Mouse (Mus musculus) limb, embryonic 10.5 days (tissue): ENCODE results near the gene Cpm. TPM values are rescaled to one million over a fixed set of nuclear protein-coding genes. Genes with fewer than 3 reads are reported as not detected.
A peak's percentile ranks its signal among the peaks of the same experiment; 100 is the strongest.
"Not testable (repeated sequence)": the region's sequence is repeated elsewhere in the genome, so short reads cannot be mapped to it uniquely, and the experiment has no call there.

Experiments
- DNase-seq: peaks from one replicate; pipeline ENCODE4 v3.0.0-alpha.2; 2017; ENCODE audit warnings: low spot score
- H3K27ac ChIP-seq: fragments of 300-500 bp; sonication (generic); 2 replicates; pipeline ENCODE4 v1.5.1; 2016; ENCODE audit warnings: mild to moderate bottlenecking
- H3K27me3 ChIP-seq: fragments of 300-500 bp; sonication (generic); 2 replicates; pipeline ENCODE4 v1.6.1; 2016; ENCODE audit warnings: low read depth, mild to moderate bottlenecking; ENCODE audit not compliant: poor library complexity, severe bottlenecking
- H3K36me3 ChIP-seq: fragments of 300-500 bp; sonication (generic); 2 replicates; pipeline ENCODE4 v1.6.1; 2016; ENCODE audit warnings: mild to moderate bottlenecking, moderate library complexity
- H3K4me1 ChIP-seq: fragments of 300-500 bp; sonication (generic); 2 replicates; pipeline ENCODE4 v1.6.1; 2016
- H3K4me3 ChIP-seq: fragments of 300-500 bp; sonication (generic); 2 replicates; pipeline ENCODE4 v1.5.1; 2016; ENCODE audit warnings: mild to moderate bottlenecking, moderate library complexity
- H3K9me3 ChIP-seq: fragments of 300-500 bp; sonication (generic); replicated peaks from 2 replicates; pipeline ENCODE4 v1.6.1; 2016; ENCODE audit warnings: mild to moderate bottlenecking
- WGBS: fragments of 180-500 bp; shearing (Covaris S2); methylation state at CpG from one replicate; pipeline ENCODE4 v1.1.7; 2016; 5-methylcytosine and 5-hydroxymethylcytosine counted together
- polyA plus RNA-seq: library from polyadenylated mRNA; unstranded; fragments of >200 nt; fragmentation: Nextera tagmentation; extraction: Ambion mirVana; gene quantifications from 2 replicates; pipeline ENCODE4 v1.2.1, GENCODE M21; 2016

Cpm gene
- polyA plus RNA-seq, 1 experiment from 2014 or later: 31.5 TPM

GRCm38 (mm10) chr10:117708856-117709255, 79.6 kb downstream of the Cpm start:
- H3K4me3 ChIP-seq: peak overlapping the region; percentile 89
- DNase-seq: no peak
- 92% methylated on average over 9 of the region's 9 CpGs for WGBS
- H3K36me3 ChIP-seq: peaks cover 55% of the 10 kb centered on the region
- peaks cover 14% of the 10 kb centered on the region for H3K4me1 ChIP-seq
- H3K27me3 ChIP-seq: no peaks in the 10 kb centered on the region
- no peak overlapping the region for H3K27ac ChIP-seq
- H3K9me3 ChIP-seq: no peaks in the 10 kb centered on the region

- peak overlapping the region; percentile 100; the same call in 1 of the 2 replicates for H3K27ac ChIP-seq
- H3K4me1 ChIP-seq: peaks cover 14% of the 10 kb centered on the region
- peaks cover 50% of the 10 kb centered on the region for H3K36me3 ChIP-seq
- no peak for DNase-seq
- WGBS: 59% methylated on average over 12 of the region's 12 CpGs
- no peaks in the 10 kb centered on the region for H3K9me3 ChIP-seq
- no peaks in the 10 kb centered on the region for H3K27me3 ChIP-seq
- peak overlapping the region; percentile 89 for H3K4me3 ChIP-seq
Measured at GRCm38 (mm10) chr10:117709326-117709830, 80.1 kb downstream of the Cpm start.

GRCm38 (mm10) chr10:117709930-117710603, 80.8 kb downstream of the Cpm start:
- H3K36me3 ChIP-seq: peaks cover 43% of the 10 kb centered on the region
- under 1% methylated on average over 71 of the region's 71 CpGs for WGBS
- no peaks in the 10 kb centered on the region for H3K9me3 ChIP-seq
- peak overlapping the region; percentile 100 for H3K27ac ChIP-seq
- peaks cover 14% of the 10 kb centered on the region for H3K4me1 ChIP-seq
- H3K4me3 ChIP-seq: peak overlapping the region; percentile 89
- H3K27me3 ChIP-seq: no peaks in the 10 kb centered on the region
- peak; percentile 95 for DNase-seq

- Histone ChIP-seq H3K36me3 (peaks cover 37% of the 10 kb centered on the region), H3K9me3 (no peaks in the 10 kb centered on the region), H3K27ac (peak within 1 kb of the TSS; percentile 100), H3K27me3 (no peaks in the 10 kb centered on the region), H3K4me3 (peak within 1 kb of the TSS; percentile 89), H3K4me1 (peaks cover 14% of the 10 kb centered on the region)
- under 1% methylated on average over 52 of the region's 52 CpGs for whole genome bisulfite sequencing
- DNase-seq: peak; percentile 99
Measured at GRCm38 (mm10) chr10:117710604-117711141, 81.4 kb downstream of the Cpm start, which contains the start of gene Mdm2. Gene Mdm2 (minus strand): TSS chr10:117710758.

- peak overlapping the region; percentile 100 for H3K27ac ChIP-seq
- H3K27me3 ChIP-seq: no peaks in the 10 kb centered on the region
- H3K4me1 ChIP-seq: peaks cover 14% of the 10 kb centered on the region
- peaks cover 30% of the 10 kb centered on the region for H3K36me3 ChIP-seq
- WGBS: 76% methylated on average over 5 of the region's 5 CpGs
- H3K9me3 ChIP-seq: no peaks in the 10 kb centered on the region
- no peak for DNase-seq
- H3K4me3 ChIP-seq: peak overlapping the region; percentile 89
Measured at GRCm38 (mm10) chr10:117711408-117711807, 82.1 kb downstream of the Cpm start.

GRCm38 (mm10) chr10:117712191-117712754, 83.0 kb downstream of the Cpm start:
- Histone ChIP-seq H3K9me3 (no peaks in the 10 kb centered on the region), H3K27me3 (no peaks in the 10 kb centered on the region), H3K4me1 (peaks cover 17% of the 10 kb centered on the region), H3K4me3 (no peak overlapping the region), H3K36me3 (peaks cover 21% of the 10 kb centered on the region), H3K27ac (no peak overlapping the region)
- no peak for DNase-seq
- WGBS: 93% methylated on average over 9 of the region's 9 CpGs

- peaks cover 15% of the 10 kb centered on the region for H3K36me3 ChIP-seq
- H3K27ac ChIP-seq: no peak overlapping the region
- WGBS: 94% methylated on average over 9 of the region's 9 CpGs
- H3K4me1 ChIP-seq: peaks cover 23% of the 10 kb centered on the region
- H3K27me3 ChIP-seq: no peaks in the 10 kb centered on the region
- DNase-seq: no peak
- no peaks in the 10 kb centered on the region for H3K9me3 ChIP-seq
- no peak overlapping the region for H3K4me3 ChIP-seq
Measured at GRCm38 (mm10) chr10:117712871-117713270, 83.6 kb downstream of the Cpm start.

GRCm38 (mm10) chr10:117713466-117713865, 84.2 kb downstream of the Cpm start:
- no peak overlapping the region for H3K4me3 ChIP-seq
- DNase-seq: no peak

GRCm38 (mm10) chr10:117714048-117714545, 84.8 kb downstream of the Cpm start:
- H3K4me1 ChIP-seq: peaks cover 27% of the 10 kb centered on the region
- H3K36me3 ChIP-seq: peaks cover 3% of the 10 kb centered on the region
- no peaks in the 10 kb centered on the region for H3K9me3 ChIP-seq
- no peak overlapping the region for H3K27ac ChIP-seq
- DNase-seq: no peak
- 86% methylated on average over 3 of the region's 3 CpGs for WGBS
- no peak overlapping the region for H3K4me3 ChIP-seq
- H3K27me3 ChIP-seq: no peaks in the 10 kb centered on the region

More at GRCm38 (mm10) chr10:117713466-117713865, 84.2 kb downstream of the Cpm start:
- peaks cover 29% of the 10 kb centered on the region for H3K4me1 ChIP-seq
- no peaks in the 10 kb centered on the region for H3K27me3 ChIP-seq
- 95% methylated on average over 8 of the region's 8 CpGs for WGBS
- H3K9me3 ChIP-seq: no peaks in the 10 kb centered on the region
- H3K36me3 ChIP-seq: peaks cover 10% of the 10 kb centered on the region
- no peak overlapping the region for H3K27ac ChIP-seq

GRCm38 (mm10) chr10:117714928-117715500, 85.7 kb downstream of the Cpm start:
- Histone ChIP-seq H3K27me3 (no peaks in the 10 kb centered on the region), H3K36me3 (no peaks in the 10 kb centered on the region), H3K27ac (no peak overlapping the region), H3K4me1 (peaks cover 22% of the 10 kb centered on the region), H3K4me3 (no peak overlapping the region), H3K9me3 (no peaks in the 10 kb centered on the region)
- 75% methylated on average over 4 of the region's 4 CpGs for WGBS
- DNase-seq: no peak

- 93% methylated on average over 1 of the region's 1 CpGs for WGBS
Measured at GRCm38 (mm10) chr10:117715654-117716053, 86.4 kb downstream of the Cpm start.

GRCm38 (mm10) chr10:117716686-117717085, 87.4 kb downstream of the Cpm start:
- H3K4me1 ChIP-seq: peaks cover 16% of the 10 kb centered on the region
- no peaks in the 10 kb centered on the region for H3K36me3 ChIP-seq
- H3K27ac ChIP-seq: no peak overlapping the region
- 89% methylated on average over 3 of the region's 3 CpGs for WGBS
- no peaks in the 10 kb centered on the region for H3K27me3 ChIP-seq
- DNase-seq: no peak
- H3K4me3 ChIP-seq: no peak overlapping the region
- H3K9me3 ChIP-seq: no peaks in the 10 kb centered on the region

More at GRCm38 (mm10) chr10:117715654-117716053, 86.4 kb downstream of the Cpm start:
- H3K27me3 ChIP-seq, DNase-seq, H3K36me3 ChIP-seq, H3K4me3 ChIP-seq, H3K9me3 ChIP-seq, H3K27ac ChIP-seq: not testable (repeated sequence)
- peaks cover 22% of the 10 kb centered on the region for H3K4me1 ChIP-seq
